Mouse (Mus musculus): Measurements from ENCODE around the gene Neurl2.

DNA sequence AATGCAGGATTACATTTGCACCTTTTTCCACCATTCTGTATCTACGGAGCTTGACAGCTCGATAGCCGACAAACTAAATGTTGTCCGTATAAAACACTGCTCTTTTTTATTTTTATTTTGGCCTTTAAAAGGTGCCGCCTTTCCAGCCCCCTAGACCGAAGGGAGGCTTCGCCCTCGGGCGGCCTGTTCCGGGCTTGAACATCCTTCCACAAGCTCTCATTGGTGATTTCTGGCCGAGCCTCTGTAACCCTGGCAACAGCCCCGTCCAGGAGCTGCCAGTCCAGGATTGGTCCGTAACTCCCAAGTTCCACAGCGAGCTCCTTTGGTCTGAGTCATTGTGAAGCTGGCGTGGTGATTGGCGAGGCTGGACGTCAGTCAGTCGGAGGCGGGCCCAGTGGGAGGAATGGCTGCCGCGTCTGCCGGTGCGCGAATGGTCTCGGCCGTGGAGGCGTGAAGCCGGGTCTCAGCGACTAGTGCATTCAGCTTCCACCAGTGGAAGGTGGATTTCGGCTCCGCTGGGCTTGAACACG lies 10.6 kb downstream of the Neurl2 start, which contains the start of gene Zswim1:
- peak; percentile 18 for TF ChIP-seq CTCF (IDR thresholded peaks at IDR 0.05; ENCODE audit: low read depth)
- no peak for TF ChIP-seq EP300 (optimal IDR thresholded peaks at IDR 0.05)

Data from stomach, postnatal 0 days (tissue).